Mouse (Mus musculus) stomach, embryonic 15.5 days (tissue): ENCODE data around the gene Rgs10. TPM values are rescaled to one million over a fixed set of nuclear protein-coding genes. Genes with fewer than 3 reads are reported as not detected.
A peak's percentile ranks its signal among the peaks of the same experiment; 100 is the strongest.

Source experiments
- ATAC-seq: fragments of 200-750 bp; cut with Nextera tagmentation; 2 replicates; pipeline ENCODE4 v1.8.0; 2017; ENCODE audit warnings: low read depth, moderate number of reproducible peaks, moderate TSS enrichment; ENCODE audit not compliant: insufficient read depth, low FRiP score
- H3K27ac ChIP-seq: fragments of 300-500 bp; sonication (generic); 2 replicates; pipeline ENCODE4 v1.5.1; 2015; ENCODE audit warnings: mild to moderate bottlenecking, inconsistent platforms
- H3K27me3 ChIP-seq: fragments of 300-500 bp; sonication (generic); replicated peaks from 2 replicates; pipeline ENCODE4 v1.6.1; 2015; ENCODE audit warnings: inconsistent platforms
- H3K36me3 ChIP-seq: fragments of 300-500 bp; sonication (generic); 2 replicates; pipeline ENCODE4 v1.6.1; 2015; ENCODE audit warnings: inconsistent platforms
- H3K4me1 ChIP-seq: fragments of 300-500 bp; sonication (generic); 2 replicates; pipeline ENCODE4 v1.6.1; 2015; ENCODE audit warnings: inconsistent platforms
- H3K4me2 ChIP-seq: fragments of 300-500 bp; sonication (generic); 2 replicates; pipeline ENCODE4 v1.6.1; 2015; ENCODE audit warnings: mild to moderate bottlenecking, inconsistent platforms
- H3K4me3 ChIP-seq: fragments of 300-500 bp; sonication (generic); replicated peaks from 2 replicates; pipeline ENCODE4 v1.5.1; 2015; ENCODE audit warnings: inconsistent platforms
- H3K9ac ChIP-seq: fragments of 300-500 bp; sonication (generic); 2 replicates; pipeline ENCODE4 v1.6.1; 2015; ENCODE audit warnings: inconsistent platforms
- H3K9me3 ChIP-seq: fragments of 300-500 bp; sonication (generic); 2 replicates; pipeline ENCODE4 v1.6.1; 2016; ENCODE audit warnings: inconsistent platforms
- WGBS: fragments of 180-500 bp; shearing (Covaris S2); methylation state at CpG from one replicate; pipeline ENCODE4 v1.1.7; 2015; 5-methylcytosine and 5-hydroxymethylcytosine counted together
- polyA plus RNA-seq: library from polyadenylated mRNA; unstranded; fragments of >200 nt; fragmentation: Nextera tagmentation; extraction: Ambion mirVana; gene quantifications from 2 replicates; pipeline ENCODE4 v1.2.1, GENCODE M21; 2015

Gene Rgs10
- polyA plus RNA-seq: 25.7 and 27.9 TPM in 2 replicates

- under 1% methylated on average over 85 of the region's 102 CpGs for WGBS
- peak within 1 kb of the TSS; percentile 75 for H3K4me3 ChIP-seq
- H3K4me2 ChIP-seq: peak within 1 kb of the TSS; percentile 99
- H3K27ac ChIP-seq: no peak within 1 kb of the TSS
- peak within 1 kb of the TSS; percentile 63 for H3K9ac ChIP-seq
- no peaks in the 10 kb centered on the region for H3K36me3 ChIP-seq
- peak; percentile 68; the same call in 1 of the 2 replicates for ATAC-seq
- peaks cover 61% of the 10 kb centered on the region for H3K27me3 ChIP-seq
- no peaks in the 10 kb centered on the region for H3K9me3 ChIP-seq
- H3K4me1 ChIP-seq: peaks cover 14% of the 10 kb centered on the region
Observed at GRCm38 (mm10) chr7:128417930-128418779, at the start of gene Rgs10. Gene Rgs10, minus strand, starts transcription at chr7:128418758.

DNA sequence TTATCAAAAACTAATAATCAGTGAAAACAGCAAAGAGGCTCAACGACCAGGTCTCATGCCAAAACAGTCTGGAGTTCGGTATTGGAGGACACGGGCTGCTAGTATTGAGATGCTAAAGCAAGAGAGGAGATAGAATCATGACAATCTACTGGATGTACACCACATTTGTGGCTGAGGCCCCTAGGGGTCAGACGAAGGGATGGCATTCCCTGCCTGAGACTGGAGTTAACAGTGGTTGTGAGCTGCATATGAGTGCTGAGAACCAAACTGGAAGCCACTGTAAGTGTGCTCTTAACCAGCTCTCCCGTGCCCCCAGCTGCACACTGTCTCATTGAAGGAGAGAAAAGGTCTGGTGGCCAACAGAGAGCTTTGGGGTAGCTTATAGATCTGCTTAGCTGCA is 43.8 kb upstream of the Rgs10 start:
- no peaks in the 10 kb centered on the region for H3K36me3 ChIP-seq
- no peak overlapping the region for H3K9ac ChIP-seq
- H3K4me1 ChIP-seq: peaks cover 7% of the 10 kb centered on the region; the same call in 1 of the 2 replicates
- peak overlapping the region; percentile 69 for H3K4me2 ChIP-seq
- no peak for ATAC-seq
- H3K9me3 ChIP-seq: no peaks in the 10 kb centered on the region
- H3K4me3 ChIP-seq: peak overlapping the region; percentile 90; the same call in 1 of the 2 replicates
- WGBS: 74% methylated on average over 5 of the region's 5 CpGs
- H3K27me3 ChIP-seq: no peaks in the 10 kb centered on the region
- H3K27ac ChIP-seq: no peak overlapping the region

DNA sequence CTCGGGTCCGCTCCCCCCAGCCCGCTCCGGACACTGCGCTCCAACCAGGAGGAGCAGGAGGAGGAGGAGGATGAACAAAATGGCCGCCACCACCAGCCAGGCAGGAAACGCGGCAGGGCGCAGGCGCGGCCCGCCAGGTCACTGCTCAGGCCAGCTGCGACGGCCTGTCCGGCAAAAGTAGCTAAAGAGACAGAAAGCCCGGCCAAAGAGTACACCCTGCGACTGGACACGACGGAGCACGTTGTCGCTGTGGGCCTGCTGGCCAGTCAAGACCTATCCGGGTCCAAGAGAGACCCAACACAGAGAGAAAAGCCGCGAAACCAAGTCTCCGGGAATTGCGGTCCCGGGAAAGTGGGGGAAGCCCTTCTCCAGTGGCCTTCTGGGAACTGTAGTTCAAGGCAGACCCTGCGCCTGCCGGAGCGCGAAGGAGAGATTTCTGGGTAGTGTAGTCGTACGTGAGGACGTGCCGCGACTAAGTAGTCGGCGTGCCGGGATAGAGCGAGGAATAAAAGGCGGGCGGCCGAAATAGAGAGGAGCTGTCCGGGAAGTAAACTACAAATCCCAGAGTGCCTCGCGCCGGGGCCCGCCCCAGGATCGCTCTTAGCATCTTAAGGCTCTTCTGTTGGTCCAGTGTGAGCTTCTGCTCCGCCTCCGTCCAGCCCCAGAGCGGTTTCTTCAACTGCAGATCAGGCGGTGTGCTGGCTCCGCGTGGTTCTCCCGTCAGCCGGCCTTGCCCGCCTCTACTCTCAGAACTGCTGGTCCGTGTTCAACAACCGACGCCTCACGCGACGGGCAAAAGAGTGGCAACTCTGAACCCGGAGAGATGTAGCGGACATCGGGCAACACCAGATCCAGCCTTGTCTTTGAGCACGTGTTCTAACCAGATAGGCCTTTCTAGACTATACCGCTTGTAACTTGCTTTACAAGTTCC is 43.0 kb upstream of the Rgs10 start, which contains the start of gene Tial1:
Tial1 (minus strand) TSS at position 433 of the 931 bp plus-strand sequence.
- Histone ChIP-seq H3K9ac (peak within 1 kb of the TSS; percentile 91), H3K9me3 (no peaks in the 10 kb centered on the region), H3K4me2 (peak within 1 kb of the TSS; percentile 70), H3K36me3 (no peaks in the 10 kb centered on the region), H3K27ac (peak within 1 kb of the TSS; percentile 95), H3K4me3 (peak within 1 kb of the TSS; percentile 90), H3K27me3 (no peaks in the 10 kb centered on the region), H3K4me1 (peaks cover 7% of the 10 kb centered on the region; the same call in 1 of the 2 replicates)
- peak; percentile 99 for ATAC-seq
- WGBS: under 1% methylated on average over 69 of the region's 69 CpGs

GRCm38 (mm10) chr7:128460865-128461228 is 42.3 kb upstream of the Rgs10 start:
- 0% methylated on average over 7 of the region's 23 CpGs for WGBS
- Histone ChIP-seq H3K4me3 (peak overlapping the region; percentile 90), H3K27me3 (no peaks in the 10 kb centered on the region), H3K4me1 (peaks cover 7% of the 10 kb centered on the region; the same call in 1 of the 2 replicates), H3K9ac (peak overlapping the region; percentile 91), H3K27ac (peak overlapping the region; percentile 95), H3K36me3 (no peaks in the 10 kb centered on the region), H3K9me3 (no peaks in the 10 kb centered on the region), H3K4me2 (peak overlapping the region; percentile 70)
- ATAC-seq: peak; percentile 2; the same call in 1 of the 2 replicates

DNA sequence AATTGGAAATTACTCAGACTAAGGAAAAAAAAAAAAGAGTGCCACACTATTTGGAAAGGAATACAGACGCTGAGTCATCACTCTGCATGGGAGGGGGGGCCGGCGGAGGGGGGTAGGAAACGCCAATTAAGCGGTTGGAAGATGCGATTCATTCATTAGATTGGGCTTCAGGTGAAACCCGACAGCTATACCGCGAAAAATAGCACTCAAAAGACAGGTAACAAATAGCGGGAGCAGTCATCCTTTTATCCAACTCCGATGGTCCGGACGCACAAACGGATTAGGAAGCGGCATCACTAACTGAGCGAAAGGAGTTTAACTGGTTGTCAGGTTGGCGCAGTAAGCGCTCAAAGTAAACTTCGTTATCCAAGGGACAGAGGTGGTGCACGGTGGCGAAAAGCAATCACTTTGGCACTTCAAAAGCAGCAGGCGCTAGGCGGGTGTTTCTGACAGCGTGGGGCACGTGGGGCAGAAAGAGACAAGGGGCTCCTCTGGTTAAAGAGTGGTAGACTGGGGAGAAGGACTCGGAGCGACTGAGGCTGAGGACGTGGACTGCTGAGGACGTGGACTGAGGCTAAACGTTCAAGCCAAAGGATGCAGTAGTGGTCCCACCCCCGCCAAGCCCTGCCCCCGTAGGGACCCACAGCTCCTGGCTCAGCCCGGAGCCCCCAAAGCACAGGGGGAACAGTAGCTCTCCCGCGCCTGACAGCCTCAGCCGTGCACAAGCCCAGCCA is 41.7 kb upstream of the Rgs10 start:
- Histone ChIP-seq H3K27me3 (no peaks in the 10 kb centered on the region), H3K4me1 (peaks cover 7% of the 10 kb centered on the region; the same call in 1 of the 2 replicates), H3K4me2 (peak overlapping the region; percentile 70), H3K9me3 (no peaks in the 10 kb centered on the region), H3K27ac (peak overlapping the region; percentile 95), H3K36me3 (no peaks in the 10 kb centered on the region), H3K9ac (peak overlapping the region; percentile 91), H3K4me3 (peak overlapping the region; percentile 90)
- ATAC-seq: no peak
- under 1% methylated on average over 36 of the region's 36 CpGs for WGBS

- H3K27ac ChIP-seq: peak overlapping the region; percentile 21; the same call in 1 of the 2 replicates
- H3K9ac ChIP-seq: peak overlapping the region; percentile 91; the same call in 1 of the 2 replicates
- no peaks in the 10 kb centered on the region for H3K9me3 ChIP-seq
- ATAC-seq: no peak
- WGBS: 17% methylated on average over 4 of the region's 4 CpGs
- H3K4me2 ChIP-seq: peak overlapping the region; percentile 70
- peaks cover 7% of the 10 kb centered on the region; the same call in 1 of the 2 replicates for H3K4me1 ChIP-seq
- no peaks in the 10 kb centered on the region for H3K27me3 ChIP-seq
- H3K4me3 ChIP-seq: peak overlapping the region; percentile 90
- H3K36me3 ChIP-seq: no peaks in the 10 kb centered on the region
Observed at GRCm38 (mm10) chr7:128459791-128460130, 41.2 kb upstream of the Rgs10 start.

DNA sequence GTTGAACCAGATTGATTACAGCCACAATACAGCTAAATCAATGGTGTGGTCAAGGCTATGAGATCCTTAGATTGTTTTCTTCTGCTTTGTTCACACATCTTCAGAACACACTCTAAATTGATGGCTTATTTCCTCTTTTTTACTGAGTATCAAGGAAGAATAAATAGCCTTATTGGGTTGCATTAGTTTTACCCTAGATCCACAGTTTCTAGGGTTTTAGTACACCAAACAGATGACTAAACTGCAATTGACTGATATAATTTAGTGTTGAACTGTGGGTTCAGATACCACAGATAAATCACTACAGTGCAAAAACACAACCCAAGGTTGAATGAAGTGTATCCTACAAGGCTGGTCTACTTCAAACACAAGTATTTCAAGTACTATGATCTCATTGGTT is 39.5 kb upstream of the Rgs10 start:
- no peak overlapping the region for H3K4me3 ChIP-seq
- H3K9me3 ChIP-seq: no peaks in the 10 kb centered on the region
- H3K4me2 ChIP-seq: no peak overlapping the region
- H3K27me3 ChIP-seq: no peaks in the 10 kb centered on the region
- peaks cover 4% of the 10 kb centered on the region; the same call in 1 of the 2 replicates for H3K36me3 ChIP-seq
- peaks cover 7% of the 10 kb centered on the region; the same call in 1 of the 2 replicates for H3K4me1 ChIP-seq
- ATAC-seq: no peak
- H3K9ac ChIP-seq: no peak overlapping the region
- H3K27ac ChIP-seq: no peak overlapping the region

DNA sequence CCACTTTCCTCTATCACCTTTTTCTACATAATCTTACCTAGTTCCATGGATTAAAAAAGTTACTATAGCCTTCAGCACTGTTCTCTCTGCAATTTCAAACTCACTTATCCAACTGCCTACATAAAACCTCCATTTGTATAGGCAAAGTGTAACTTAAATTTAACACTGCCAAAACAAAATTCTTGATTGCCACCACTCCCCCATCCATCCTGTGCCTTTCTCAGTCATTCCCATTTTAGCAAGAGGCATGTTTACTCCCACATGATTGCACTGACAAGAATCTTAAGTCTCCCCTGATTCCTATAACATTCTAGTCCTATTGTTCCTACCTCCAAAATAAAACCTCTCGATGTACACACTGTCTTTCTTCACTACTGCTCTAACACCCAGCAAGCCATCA is 34.2 kb upstream of the Rgs10 start:
- peaks cover 9% of the 10 kb centered on the region; the same call in 1 of the 2 replicates for H3K36me3 ChIP-seq
- H3K4me1 ChIP-seq: no peaks in the 10 kb centered on the region
- H3K9ac ChIP-seq: no peak overlapping the region
- ATAC-seq: no peak
- H3K9me3 ChIP-seq: no peaks in the 10 kb centered on the region
- H3K4me3 ChIP-seq: no peak overlapping the region
- no peak overlapping the region for H3K27ac ChIP-seq
- H3K4me2 ChIP-seq: no peak overlapping the region
- H3K27me3 ChIP-seq: no peaks in the 10 kb centered on the region
- WGBS: 90% methylated on average over 1 of the region's 1 CpGs

DNA sequence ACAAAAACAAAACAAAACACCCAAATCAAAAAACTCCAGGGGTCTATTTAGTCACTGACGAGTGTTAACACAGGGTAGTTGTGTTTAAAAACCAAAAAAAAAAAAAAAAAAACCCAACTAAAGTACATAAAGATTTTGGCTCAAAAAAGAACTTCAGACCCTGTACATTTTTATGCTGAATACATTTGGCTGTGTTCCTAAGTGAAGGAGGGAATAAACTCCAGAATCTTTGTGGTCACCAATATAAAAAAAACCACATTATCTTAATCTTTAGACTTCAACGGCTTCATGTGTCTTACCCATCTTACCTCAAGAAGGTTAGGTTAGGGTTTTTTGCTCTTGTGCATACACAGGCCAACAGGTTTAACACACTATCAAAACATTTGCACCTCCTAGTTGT is 22.0 kb upstream of the Rgs10 start:
- H3K27ac ChIP-seq: no peak overlapping the region
- whole genome bisulfite sequencing: 75% methylated on average over 2 of the region's 2 CpGs
- ATAC-seq: no peak
- peaks cover 21% of the 10 kb centered on the region for H3K36me3 ChIP-seq
- no peak overlapping the region for H3K9ac ChIP-seq
- no peak overlapping the region for H3K4me3 ChIP-seq
- H3K4me1 ChIP-seq: no peaks in the 10 kb centered on the region
- no peaks in the 10 kb centered on the region for H3K9me3 ChIP-seq
- H3K4me2 ChIP-seq: no peak overlapping the region
- no peaks in the 10 kb centered on the region for H3K27me3 ChIP-seq

DNA sequence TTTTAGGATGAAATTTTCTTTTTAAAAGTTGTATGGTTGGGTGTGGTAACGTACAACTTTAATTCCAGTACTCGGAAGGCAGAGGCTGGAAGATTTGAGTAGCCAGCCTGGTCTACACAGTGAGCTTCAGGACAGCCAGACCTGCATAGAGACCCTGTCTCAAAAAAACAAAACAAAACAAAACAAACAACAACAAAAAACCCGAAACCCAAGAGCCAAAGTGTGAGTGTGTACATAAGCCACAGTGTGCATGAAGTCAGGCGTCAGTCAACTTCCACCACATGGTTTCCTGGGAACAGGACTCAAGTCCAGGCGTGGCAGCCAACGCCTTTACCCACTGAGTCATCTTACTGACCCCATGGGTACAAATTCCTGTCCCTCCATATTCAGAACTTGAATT is 20.7 kb upstream of the Rgs10 start:
- no peaks in the 10 kb centered on the region for H3K27me3 ChIP-seq

GRCm38 (mm10) chr7:128438131-128438530 is 19.6 kb upstream of the Rgs10 start:
- Histone ChIP-seq H3K27me3 (no peaks in the 10 kb centered on the region), H3K4me3 (no peak overlapping the region), H3K4me1 (no peaks in the 10 kb centered on the region), H3K36me3 (peaks cover 8% of the 10 kb centered on the region), H3K9ac (no peak overlapping the region), H3K27ac (no peak overlapping the region), H3K4me2 (no peak overlapping the region), H3K9me3 (no peaks in the 10 kb centered on the region)
- ATAC-seq: no peak

More for the DNA sequence above, 20.7 kb upstream of the Rgs10 start:
- Histone ChIP-seq H3K4me1 (no peaks in the 10 kb centered on the region), H3K9me3 (no peaks in the 10 kb centered on the region), H3K9ac (no peak overlapping the region), H3K36me3 (peaks cover 13% of the 10 kb centered on the region), H3K4me3 (no peak overlapping the region), H3K27ac (no peak overlapping the region), H3K4me2 (no peak overlapping the region)
- 96% methylated on average over 6 of the region's 6 CpGs for WGBS
- ATAC-seq: no peak
